13 mouse cellular contexts compared by ENCODE assay signal in the genomic region with DNA sequence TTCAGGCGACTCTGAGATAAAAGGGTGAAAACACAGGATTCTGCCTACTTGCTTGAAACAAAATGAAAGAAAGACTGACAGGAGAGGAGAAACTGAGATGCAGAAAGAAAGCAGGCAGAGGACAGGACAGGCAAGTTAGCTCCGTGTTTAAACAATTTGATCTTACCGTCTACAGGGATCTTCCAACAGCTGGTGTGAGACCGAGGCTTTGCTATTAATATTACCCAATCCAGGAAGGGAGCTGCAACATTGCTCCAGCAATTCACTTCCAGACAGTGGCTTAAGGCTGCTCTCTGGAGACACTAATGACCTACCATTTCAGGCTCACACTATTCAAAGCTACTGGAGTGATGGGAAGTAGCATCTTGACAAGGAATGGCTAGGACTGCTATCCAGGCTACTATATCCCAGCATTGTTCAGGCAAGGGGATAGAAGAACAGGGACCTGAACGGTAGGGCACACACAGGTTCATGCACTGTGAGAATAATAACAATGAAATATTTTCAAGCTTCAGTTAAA.
"Had no signal": no experiment of that assay in that cellular context is flagged by ENCODE, and none has a peak within 500 bp of the region (broad histone marks: within the 10 kb centered on the region; RNA-seq: fewer than 3 reads in every experiment).

No protein-coding gene starts in this region.

- H3K9me3 ChIP-seq: liver, embryonic 13.5 days; midbrain, embryonic 10.5 days; midbrain, embryonic 13.5 days; neural tube, embryonic 13.5 days had no signal

- H3K4me1 ChIP-seq: liver, embryonic 13.5 days; megakaryocyte, embryonic 14.5 days; midbrain, embryonic 10.5 days; midbrain, embryonic 13.5 days had no signal

- H3K4me3 ChIP-seq: liver, embryonic 13.5 days; megakaryocyte, embryonic 14.5 days; midbrain, embryonic 10.5 days; midbrain, embryonic 13.5 days; myocyte; neural tube, embryonic 13.5 days had no signal

- H3K27me3 ChIP-seq: liver, embryonic 13.5 days; megakaryocyte, embryonic 14.5 days; midbrain, embryonic 13.5 days; neural tube, embryonic 13.5 days had no signal

- DNase-seq: kidney, adult 9 months; kidney, postnatal 14 days; kidney, postnatal 4 days; liver, embryonic 13.5 days; lung, adult 2 months; thymus, postnatal 25 days had no signal

- H3K27ac ChIP-seq: liver, embryonic 13.5 days; midbrain, embryonic 10.5 days; midbrain, embryonic 13.5 days; neural tube, embryonic 13.5 days had no signal

- H3K36me3 ChIP-seq: liver, embryonic 13.5 days; midbrain, embryonic 10.5 days; midbrain, embryonic 13.5 days; neural tube, embryonic 13.5 days had no signal

- ATAC-seq: lung, postnatal 0 days; midbrain, embryonic 13.5 days; midbrain, embryonic 16.5 days had no signal

- H3K4me2 ChIP-seq: liver, embryonic 13.5 days; midbrain, embryonic 13.5 days; neural tube, embryonic 13.5 days had no signal

- H3K9ac ChIP-seq: liver, embryonic 13.5 days; midbrain, embryonic 13.5 days; neural tube, embryonic 13.5 days had no signal
